Mouse (Mus musculus) spleen, adult 10 weeks (tissue): ENCODE data around the gene Comt. TPM values are rescaled to one million over a fixed set of nuclear protein-coding genes. Genes with fewer than 3 reads are reported as not detected.

Experiments used
- polyA plus RNA-seq: library from polyadenylated mRNA; stranded (reverse); fragments of 350-450 nt; fragmentation: Illumina TruSeq; extraction: RNeasy Lipid Tissue Mini Kit (QIAGEN cat#74804); gene quantifications from one replicate; pipeline ENCODE4 v1.2.3, GENCODE M21; 2015; ENCODE audit warnings: low replicate concordance; ENCODE audit not compliant: insufficient read depth

Gene Comt
- polyA plus RNA-seq, result 25.6 TPM

GRCm38 (mm10) chr16:18426802-18427280 lies at the start of gene Comt:
TSS of gene Comt (minus strand) at chr16:18426852.

DNA sequence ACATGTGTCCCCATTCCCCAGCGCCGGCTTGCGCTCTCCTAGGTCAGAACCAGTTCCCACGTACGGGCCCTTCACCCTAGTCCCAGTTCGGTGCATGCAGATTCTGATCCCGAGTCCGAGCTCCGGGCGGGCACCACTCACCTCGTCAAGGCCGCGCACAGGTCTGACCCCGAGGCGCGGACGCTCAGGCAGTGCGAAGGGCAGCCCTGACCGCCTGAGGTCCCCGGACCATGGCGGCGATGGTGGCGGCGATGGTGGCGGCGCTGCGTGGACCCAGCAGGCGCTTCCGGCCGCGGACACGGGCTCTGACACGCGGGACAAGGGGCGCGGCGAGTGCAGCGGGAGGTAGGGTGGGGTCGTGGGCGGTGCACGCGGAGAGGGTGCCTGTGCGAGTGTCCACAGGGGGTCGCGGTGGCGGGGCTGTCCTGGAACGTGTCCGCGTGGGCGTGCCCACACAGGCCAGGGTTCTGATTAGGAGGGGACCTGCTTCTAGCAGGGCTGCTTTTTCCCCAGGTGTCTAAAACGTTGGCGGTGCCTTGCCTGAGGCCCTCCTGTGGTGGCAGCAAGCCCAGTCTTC lies 349 bp downstream of the Comt start, which contains the start of gene Txnrd2:
Gene Txnrd2, plus strand, starts transcription at position 170 of the 577 bp plus-strand sequence.

Other genes starting within 250 kb of the Comt start
- gene Ccdc188, start 209.0 kb downstream of the Comt start, polyA plus RNA-seq, result not detected
- gene Zdhhc8, start 191.7 kb downstream of the Comt start, polyA plus RNA-seq, result 3.0 TPM
- 144 TPM for gene Trmt2a, start 178.2 kb downstream of the Comt start, polyA plus RNA-seq
- 130 TPM for gene Ranbp1, start 178.1 kb downstream of the Comt start, polyA plus RNA-seq
- gene Gm49776, start 168.5 kb downstream of the Comt start, polyA plus RNA-seq, result not detected
- 37.6 TPM for gene Dgcr8, start 137.6 kb downstream of the Comt start, polyA plus RNA-seq
- 22.2 TPM for gene Tango2, start 78.7 kb downstream of the Comt start, polyA plus RNA-seq
- 12.5 TPM for gene Arvcf, start 78.7 kb downstream of the Comt start, polyA plus RNA-seq
- 18.6 TPM for gene Txnrd2, start 468 bp downstream of the Comt start, polyA plus RNA-seq
- 1.7 TPM for gene Gnb1l, start 71.9 kb upstream of the Comt start, polyA plus RNA-seq
- gene Rtl10, start 72.0 kb upstream of the Comt start, polyA plus RNA-seq, result 1.4 TPM
- gene Tbx1, start 163.8 kb upstream of the Comt start, polyA plus RNA-seq, result not detected
- 0.77 TPM for gene Gp1bb, start 195.6 kb upstream of the Comt start, polyA plus RNA-seq
- gene Gm49601, start 199.6 kb upstream of the Comt start, polyA plus RNA-seq, result 0.68 TPM
- gene Sept5, start 203.1 kb upstream of the Comt start, polyA plus RNA-seq, result 1.4 TPM